14 mouse cellular contexts compared by ENCODE assay signal in genomic region chr2:37867387-37867786, GRCm38 (mm10).
"Had no signal": no experiment of that assay in that cellular context is flagged by ENCODE, and none has a peak within 500 bp of the region (broad histone marks: within the 10 kb centered on the region; RNA-seq: fewer than 3 reads in every experiment).

No protein-coding gene starts in this region.

- H3K27ac ChIP-seq: layer of hippocampus, adult 2 months; limb, embryonic 13.5 days; liver, embryonic 14.5 days; neural tube, embryonic 13.5 days; stomach, embryonic 15.5 days had no signal

- ATAC-seq: midbrain, embryonic 16.5 days had no signal

- H3K9ac ChIP-seq: limb, embryonic 13.5 days; liver, embryonic 14.5 days; neural tube, embryonic 13.5 days; stomach, embryonic 15.5 days had no signal

- H3K9me3 ChIP-seq: limb, embryonic 13.5 days; neural tube, embryonic 13.5 days; stomach, embryonic 15.5 days had no signal

- H3K27me3 ChIP-seq: limb, embryonic 13.5 days; neural tube, embryonic 13.5 days; stomach, embryonic 15.5 days had no signal

- H3K4me2 ChIP-seq: limb, embryonic 13.5 days; midbrain, embryonic 11.5 days; neural tube, embryonic 13.5 days; stomach, embryonic 15.5 days had no signal

- DNase-seq: kidney, adult 2 months; kidney, postnatal 25 days; left cerebral cortex, postnatal 4 days; lung, adult 18-20 months; retina, postnatal 1 day; right cerebral cortex, postnatal 14 days; thymus, postnatal 36 days had no signal

- H3K4me3 ChIP-seq: layer of hippocampus, adult 2 months; limb, embryonic 13.5 days; neural tube, embryonic 13.5 days; stomach, embryonic 15.5 days had no signal

- H3K36me3 ChIP-seq: limb, embryonic 13.5 days; neural tube, embryonic 13.5 days; stomach, embryonic 15.5 days had no signal

- H3K4me1 ChIP-seq: stomach, embryonic 15.5 days had no signal
